Mouse (Mus musculus) duodenum, adult 2 months (tissue): Measurements from ENCODE around the gene Nlrp5. TPM values are rescaled to one million over a fixed set of nuclear protein-coding genes. Genes with fewer than 3 reads are reported as not detected.

Experiments
- polyA plus RNA-seq: library from polyadenylated mRNA; depleted of rRNA; stranded (reverse); fragments of >200 nt; gene quantifications from 2 replicates; pipeline ENCODE4 v1.2.3, GENCODE M21; 2012; ENCODE audit warnings: low replicate concordance; rRNA removed

Nlrp5 gene
- polyA plus RNA-seq: not detected in 2 replicates

DNA sequence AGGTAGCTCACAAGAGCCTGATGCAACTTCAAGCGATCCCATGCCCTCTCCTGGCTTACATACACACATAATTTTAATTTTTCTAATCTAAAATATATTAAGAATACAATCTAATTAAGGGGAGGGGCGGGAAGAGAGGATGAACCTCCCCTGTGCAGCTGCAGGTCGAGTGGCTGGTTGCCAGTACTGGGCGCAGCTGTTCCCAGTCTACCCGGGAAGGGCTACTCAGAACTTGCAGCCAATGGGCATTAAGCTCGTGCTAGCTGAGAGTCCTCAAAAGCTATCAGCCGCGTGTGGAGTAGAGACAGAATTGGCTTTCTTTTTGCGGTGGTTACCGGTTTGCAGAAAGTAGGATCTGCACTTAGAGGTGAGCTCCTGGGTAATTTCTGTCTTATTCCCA, at the start of gene Nlrp5:
Nlrp5 (plus strand) TSS at position 301 of the 400 bp plus-strand sequence.

Other genes starting within 250 kb of the Nlrp5 start
- gene Gm10662, start 241.4 kb upstream of the Nlrp5 start, polyA plus RNA-seq: not detected in 2 replicates
- gene Vmn1r165, start 168.6 kb upstream of the Nlrp5 start, polyA plus RNA-seq: not detected in 2 replicates
- gene Vmn1r166, start 134.2 kb upstream of the Nlrp5 start, polyA plus RNA-seq: not detected in 2 replicates
- not detected in 2 replicates for gene Gm6902, start 107.0 kb upstream of the Nlrp5 start, polyA plus RNA-seq
- not detected in 2 replicates for gene Nlrp4e, start 84.7 kb upstream of the Nlrp5 start, polyA plus RNA-seq
- not detected in 2 replicates for gene Vmn1r167, start 121.3 kb downstream of the Nlrp5 start, polyA plus RNA-seq
- not detected in 2 replicates for gene Vmn1r168, start 153.8 kb downstream of the Nlrp5 start, polyA plus RNA-seq
- not detected in 2 replicates for gene Vmn1r169, start 189.6 kb downstream of the Nlrp5 start, polyA plus RNA-seq
- gene Vmn1r170, start 220.3 kb downstream of the Nlrp5 start, polyA plus RNA-seq: not detected in 2 replicates
- gene Vmn1r171, start 244.8 kb downstream of the Nlrp5 start, polyA plus RNA-seq: not detected in 2 replicates